ENCODE assay signal across 8 mouse cellular contexts in genomic region chr7:79228471-79228870, GRCm38 (mm10). TPM values are rescaled to one million over a fixed set of nuclear protein-coding genes. Genes with fewer than 3 reads are reported as not detected.
DNase-seq lines count a peak whose midpoint lies in the region; ATAC-seq and TF ChIP-seq lines count a peak whose summit lies in the region.

No protein-coding gene starts in this region.

- H3K9ac ChIP-seq in heart, postnatal 0 days (replicated peaks; ENCODE audit: low read depth, low read length), result no peak overlapping the region

- peak; percentile 88 for TF ChIP-seq CTCF in E14TG2a.4 (conservative IDR thresholded peaks at IDR 0.05; ENCODE audit: low read length)
- TF ChIP-seq CTCF in heart, postnatal 0 days (IDR thresholded peaks at IDR 0.05; ENCODE audit: low read depth), result peak; percentile 86

- H3K27ac ChIP-seq in heart, postnatal 0 days (ENCODE audit: low read depth), result no peak overlapping the region

- peaks cover 49% of the 10 kb centered on the region for H3K4me1 ChIP-seq in E14TG2a.4 (replicated peaks; ENCODE audit: low read depth, low read length)
- H3K4me1 ChIP-seq in heart, postnatal 0 days (ENCODE audit: control insufficient read depth, insufficient read depth), result no peaks in the 10 kb centered on the region

- H3K9me3 ChIP-seq in E14TG2a.4 (ENCODE audit: low read length), result peaks cover 29% of the 10 kb centered on the region
- H3K9me3 ChIP-seq in heart, postnatal 0 days (replicated peaks; ENCODE audit: control insufficient read depth, low read length), result no peaks in the 10 kb centered on the region

- H3K4me3 ChIP-seq in E14TG2a.4 (replicated peaks; ENCODE audit: low read length), result no peak overlapping the region
- H3K4me3 ChIP-seq in heart, postnatal 0 days (ENCODE audit: low read depth, low read length), result no peak overlapping the region

- H3K36me3 ChIP-seq in E14TG2a.4 (ENCODE audit: insufficient read depth, low read length), result 0 out of 2 replicates have a peak, but pooled peaks cover 10% of the 10 kb centered on the region
- no peaks in the 10 kb centered on the region for H3K36me3 ChIP-seq in heart, postnatal 0 days (replicated peaks; ENCODE audit: control insufficient read depth, insufficient read depth, low read length)

- peak; percentile 87 for ATAC-seq in heart, postnatal 0 days (ENCODE audit: insufficient read depth, low read depth)

- peak; percentile 79 for TF ChIP-seq EP300 in heart, postnatal 0 days (IDR thresholded peaks at IDR 0.05; ENCODE audit: low read depth)

- WGBS in heart, postnatal 0 days, result 16% methylated on average over 9 of the region's 9 CpGs
- WGBS in large intestine, adult 2 months, result 8% methylated on average over 9 of the region's 9 CpGs

- DNase-seq in brain, adult 2 months (ENCODE audit: low read depth, low spot score), result peak; percentile 71
- DNase-seq in fibroblast of lung, adult 2 months (ENCODE audit: low read depth), result peak; percentile 37
- peak; percentile 79 for DNase-seq in heart, postnatal 0 days (ENCODE audit: low spot score)
- DNase-seq in large intestine, adult 2 months (ENCODE audit: low read depth, low spot score), result peak; percentile 53
- DNase-seq in lung, adult 18-20 months, result peak; percentile 70 to 79
- peak; percentile 79 for DNase-seq in ovary, postnatal 10 days (ENCODE audit: low spot score)
- DNase-seq in thymus, postnatal 10 days (ENCODE audit: low spot score in 2 of 2), result peak; percentile 59 to 90

- H3K4me2 ChIP-seq in heart, postnatal 0 days (ENCODE audit: low read depth, low read length), result no peak overlapping the region

- no peaks in the 10 kb centered on the region for H3K27me3 ChIP-seq in E14TG2a.4 (ENCODE audit: insufficient read depth, low read length)
- no peaks in the 10 kb centered on the region for H3K27me3 ChIP-seq in heart, postnatal 0 days (ENCODE audit: control insufficient read depth, insufficient read depth, low read length)

RNA-seq across cellular contexts. Expression of gene Abhd2, which starts 44.5 kb away (rescaled TPM):
- 14.5 and 16.6 TPM in 2 replicates for total RNA-seq in heart, postnatal 0 days (2014; rRNA removed; ENCODE audit: low replicate concordance)
- polyA plus RNA-seq in heart, postnatal 0 days (2015; fragmentation: Nextera tagmentation; extraction: Ambion mirVana), result 3.4 and 4.2 TPM in 2 replicates
- 34.0 and 65.9 TPM in 2 replicates for polyA plus RNA-seq in large intestine, adult 2 months (2012; rRNA removed)
